Mouse (Mus musculus): ENCODE data around the gene Mgat1. TPM values are rescaled to one million over a fixed set of nuclear protein-coding genes. Genes with fewer than 3 reads are reported as not detected.

Gene Mgat1
- polyA plus RNA-seq, 1 experiment from 2014 or later = 65.9 TPM

DNA sequence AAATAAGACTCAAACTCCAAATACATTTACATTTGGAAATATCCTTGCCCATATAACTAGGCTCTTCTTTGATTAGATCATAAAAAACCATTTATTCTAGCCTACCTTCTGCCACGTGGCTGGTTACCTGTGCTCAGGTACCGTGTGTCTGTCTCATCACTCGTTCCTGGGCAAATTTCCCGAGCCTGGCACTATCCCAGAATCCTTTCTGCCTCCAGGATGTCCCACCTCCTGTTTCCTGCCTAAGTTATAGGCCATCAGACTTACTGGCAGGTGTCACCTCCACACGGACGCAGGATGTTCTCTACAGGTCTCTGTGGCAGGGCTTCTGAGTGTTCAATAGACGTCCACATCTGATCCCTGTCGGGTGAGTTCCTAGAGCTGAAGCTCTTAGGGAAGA, 21.1 kb downstream of the Mgat1 start:
- Histone ChIP-seq H3K27ac (ENCODE audit: low read length) (no peak overlapping the region), H3K9ac (ENCODE audit: low read length) (no peak overlapping the region), H3K4me1 (ENCODE audit: control insufficient read depth, insufficient read depth, low read length) (0 out of 2 replicates have a peak, but pooled peaks cover 4% of the 10 kb centered on the region), H3K4me2 (ENCODE audit: low read depth, low read length) (no peak overlapping the region), H3K27me3 (ENCODE audit: control insufficient read depth, insufficient read depth, low read length) (no peaks in the 10 kb centered on the region), H3K4me3 (replicated peaks; ENCODE audit: low read length) (no peak overlapping the region), H3K9me3 (replicated peaks; ENCODE audit: control insufficient read depth, low read length) (no peaks in the 10 kb centered on the region), H3K36me3 (ENCODE audit: control insufficient read depth, insufficient read depth, low read length) (0 out of 2 replicates have a peak, but pooled peaks cover 6% of the 10 kb centered on the region)
- no peak for ATAC-seq (ENCODE audit: insufficient read depth, low FRiP score)
- 84% methylated on average over 8 of the region's 8 CpGs for WGBS

- WGBS = 52% methylated on average over 6 of the region's 6 CpGs
- no peak overlapping the region for H3K4me3 ChIP-seq (replicated peaks; ENCODE audit: low read length)
- H3K36me3 ChIP-seq (ENCODE audit: control insufficient read depth, insufficient read depth, low read length) = 0 out of 2 replicates have a peak, but pooled peaks cover 1% of the 10 kb centered on the region
- no peaks in the 10 kb centered on the region for H3K9me3 ChIP-seq (replicated peaks; ENCODE audit: control insufficient read depth, low read length)
- no peak for ATAC-seq (ENCODE audit: insufficient read depth, low FRiP score)
- H3K4me2 ChIP-seq (ENCODE audit: low read depth, low read length) = no peak overlapping the region
- H3K4me1 ChIP-seq (ENCODE audit: control insufficient read depth, insufficient read depth, low read length) = 0 out of 2 replicates have a peak, but pooled peaks cover 4% of the 10 kb centered on the region
- H3K27ac ChIP-seq (ENCODE audit: low read length) = no peak overlapping the region
- H3K9ac ChIP-seq (ENCODE audit: low read length) = no peak overlapping the region
- H3K27me3 ChIP-seq (ENCODE audit: control insufficient read depth, insufficient read depth, low read length) = no peaks in the 10 kb centered on the region
Observed at GRCm38 (mm10) chr11:49266671-49267070, 22.7 kb downstream of the Mgat1 start.

DNA sequence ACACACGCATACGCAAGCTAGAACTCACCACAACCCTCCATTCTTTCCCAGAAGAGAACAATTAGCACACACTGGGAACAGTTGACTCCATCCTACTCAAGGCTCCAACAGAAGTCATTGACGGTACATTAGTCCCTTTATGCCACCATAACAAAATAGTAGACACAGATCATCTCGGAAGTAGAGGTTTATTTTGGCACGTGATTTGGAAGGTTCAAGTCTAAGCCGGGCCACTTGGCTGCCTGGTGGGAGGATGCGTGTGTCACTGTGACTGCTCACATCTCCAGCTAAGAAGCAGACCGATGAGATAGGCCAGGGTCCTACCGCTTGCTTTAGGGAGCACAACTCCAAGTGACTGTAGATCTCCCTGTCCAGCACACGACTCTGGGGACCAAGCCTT, 23.3 kb downstream of the Mgat1 start:
- 82% methylated on average over 10 of the region's 10 CpGs for WGBS
- no peak overlapping the region for H3K9ac ChIP-seq (ENCODE audit: low read length)
- no peaks in the 10 kb centered on the region for H3K36me3 ChIP-seq (ENCODE audit: control insufficient read depth, insufficient read depth, low read length)
- no peak overlapping the region for H3K4me3 ChIP-seq (replicated peaks; ENCODE audit: low read length)
- H3K4me1 ChIP-seq (ENCODE audit: control insufficient read depth, insufficient read depth, low read length) = 0 out of 2 replicates have a peak, but pooled peaks cover 4% of the 10 kb centered on the region
- H3K4me2 ChIP-seq (ENCODE audit: low read depth, low read length) = no peak overlapping the region
- H3K9me3 ChIP-seq (replicated peaks; ENCODE audit: control insufficient read depth, low read length) = no peaks in the 10 kb centered on the region
- 0 out of 2 replicates have a peak overlapping the region, but pooled peaks have one; percentile 56 for H3K27ac ChIP-seq (ENCODE audit: low read length)
- no peaks in the 10 kb centered on the region for H3K27me3 ChIP-seq (ENCODE audit: control insufficient read depth, insufficient read depth, low read length)
- ATAC-seq (ENCODE audit: insufficient read depth, low FRiP score) = no peak

- no peak overlapping the region for H3K4me2 ChIP-seq (ENCODE audit: low read depth, low read length)
- peak overlapping the region; percentile 56 for H3K27ac ChIP-seq (ENCODE audit: low read length)
- H3K9me3 ChIP-seq (replicated peaks; ENCODE audit: control insufficient read depth, low read length) = no peaks in the 10 kb centered on the region
- H3K9ac ChIP-seq (ENCODE audit: low read length) = no peak overlapping the region
- no peak for ATAC-seq (ENCODE audit: insufficient read depth, low FRiP score)
- 55% methylated on average over 15 of the region's 15 CpGs for WGBS
- H3K36me3 ChIP-seq (ENCODE audit: control insufficient read depth, insufficient read depth, low read length) = no peaks in the 10 kb centered on the region
- 0 out of 2 replicates have a peak, but pooled peaks cover 4% of the 10 kb centered on the region for H3K4me1 ChIP-seq (ENCODE audit: control insufficient read depth, insufficient read depth, low read length)
- H3K27me3 ChIP-seq (ENCODE audit: control insufficient read depth, insufficient read depth, low read length) = no peaks in the 10 kb centered on the region
- H3K4me3 ChIP-seq (replicated peaks; ENCODE audit: low read length) = no peak overlapping the region
Observed at GRCm38 (mm10) chr11:49267970-49268579, 24.1 kb downstream of the Mgat1 start.

DNA sequence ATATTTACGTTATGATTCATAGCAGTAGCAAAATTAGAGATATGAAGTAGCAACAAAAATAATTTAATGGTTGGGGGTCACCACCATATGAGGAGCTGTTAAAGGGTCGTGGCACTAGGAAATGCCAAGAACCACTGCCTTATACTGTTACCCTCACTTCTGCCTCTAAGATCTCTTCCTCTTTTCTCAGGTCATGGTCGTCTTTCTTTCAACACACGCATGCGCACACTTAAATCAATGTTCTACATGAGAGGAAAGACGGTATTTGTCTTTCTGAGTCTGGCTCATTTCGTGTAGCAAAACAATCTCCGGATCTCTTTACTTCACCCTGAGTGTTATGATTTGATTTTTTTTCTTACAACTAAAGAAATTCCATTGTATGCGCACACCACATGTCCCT, 25.8 kb downstream of the Mgat1 start:
- WGBS = 93% methylated on average over 9 of the region's 9 CpGs
- Histone ChIP-seq H3K4me3 (replicated peaks; ENCODE audit: low read length) (no peak overlapping the region), H3K27me3 (ENCODE audit: control insufficient read depth, insufficient read depth, low read length) (no peaks in the 10 kb centered on the region), H3K4me2 (ENCODE audit: low read depth, low read length) (no peak overlapping the region), H3K4me1 (ENCODE audit: control insufficient read depth, insufficient read depth, low read length) (0 out of 2 replicates have a peak, but pooled peaks cover 4% of the 10 kb centered on the region), H3K36me3 (ENCODE audit: control insufficient read depth, insufficient read depth, low read length) (no peaks in the 10 kb centered on the region), H3K27ac (ENCODE audit: low read length) (no peak overlapping the region), H3K9ac (ENCODE audit: low read length) (no peak overlapping the region), H3K9me3 (replicated peaks; ENCODE audit: control insufficient read depth, low read length) (no peaks in the 10 kb centered on the region)
- no peak for ATAC-seq (ENCODE audit: insufficient read depth, low FRiP score)

- Histone ChIP-seq H3K4me3 (replicated peaks; ENCODE audit: low read length) (no peak overlapping the region), H3K9me3 (replicated peaks; ENCODE audit: control insufficient read depth, low read length) (no peaks in the 10 kb centered on the region), H3K9ac (ENCODE audit: low read length) (no peak overlapping the region), H3K27me3 (ENCODE audit: control insufficient read depth, insufficient read depth, low read length) (no peaks in the 10 kb centered on the region), H3K4me2 (ENCODE audit: low read depth, low read length) (no peak overlapping the region), H3K4me1 (ENCODE audit: control insufficient read depth, insufficient read depth, low read length) (0 out of 2 replicates have a peak, but pooled peaks cover 4% of the 10 kb centered on the region), H3K36me3 (ENCODE audit: control insufficient read depth, insufficient read depth, low read length) (no peaks in the 10 kb centered on the region), H3K27ac (ENCODE audit: low read length) (no peak overlapping the region)
- 88% methylated on average over 4 of the region's 4 CpGs for WGBS
- no peak for ATAC-seq (ENCODE audit: insufficient read depth, low FRiP score)
Observed at GRCm38 (mm10) chr11:49270368-49270767, 26.4 kb downstream of the Mgat1 start.

DNA sequence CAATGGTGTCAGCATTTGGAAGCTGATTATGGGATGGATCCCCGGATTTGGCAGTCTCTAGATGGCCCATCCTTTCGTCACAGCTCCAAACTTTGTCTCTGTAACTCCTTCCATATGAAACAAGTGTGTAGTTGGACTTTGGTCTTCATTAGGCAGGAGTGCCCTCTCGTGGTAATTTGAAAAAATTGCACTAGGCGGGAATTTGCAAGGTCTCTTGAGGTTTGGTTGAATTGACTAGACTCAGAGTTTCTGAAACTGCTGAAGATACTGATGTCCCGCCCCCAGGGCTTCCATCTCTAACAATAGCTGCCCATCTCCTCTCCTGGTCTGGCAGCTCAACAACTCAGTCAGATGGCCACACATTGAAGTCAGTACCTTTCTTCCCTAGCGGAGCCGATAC, 27.3 kb downstream of the Mgat1 start:
- no peak overlapping the region for H3K4me2 ChIP-seq (ENCODE audit: low read depth, low read length)
- H3K4me3 ChIP-seq (replicated peaks; ENCODE audit: low read length) = no peak overlapping the region
- H3K9me3 ChIP-seq (replicated peaks; ENCODE audit: control insufficient read depth, low read length) = no peaks in the 10 kb centered on the region
- 26% methylated on average over 7 of the region's 7 CpGs for WGBS
- no peaks in the 10 kb centered on the region for H3K27me3 ChIP-seq (ENCODE audit: control insufficient read depth, insufficient read depth, low read length)
- H3K36me3 ChIP-seq (ENCODE audit: control insufficient read depth, insufficient read depth, low read length) = no peaks in the 10 kb centered on the region
- 0 out of 2 replicates have a peak, but pooled peaks cover 2% of the 10 kb centered on the region for H3K4me1 ChIP-seq (ENCODE audit: control insufficient read depth, insufficient read depth, low read length)
- H3K27ac ChIP-seq (ENCODE audit: low read length) = no peak overlapping the region
- no peak; the same call in 1 of the 2 replicates for ATAC-seq (ENCODE audit: insufficient read depth, low FRiP score)
- H3K9ac ChIP-seq (ENCODE audit: low read length) = no peak overlapping the region

DNA sequence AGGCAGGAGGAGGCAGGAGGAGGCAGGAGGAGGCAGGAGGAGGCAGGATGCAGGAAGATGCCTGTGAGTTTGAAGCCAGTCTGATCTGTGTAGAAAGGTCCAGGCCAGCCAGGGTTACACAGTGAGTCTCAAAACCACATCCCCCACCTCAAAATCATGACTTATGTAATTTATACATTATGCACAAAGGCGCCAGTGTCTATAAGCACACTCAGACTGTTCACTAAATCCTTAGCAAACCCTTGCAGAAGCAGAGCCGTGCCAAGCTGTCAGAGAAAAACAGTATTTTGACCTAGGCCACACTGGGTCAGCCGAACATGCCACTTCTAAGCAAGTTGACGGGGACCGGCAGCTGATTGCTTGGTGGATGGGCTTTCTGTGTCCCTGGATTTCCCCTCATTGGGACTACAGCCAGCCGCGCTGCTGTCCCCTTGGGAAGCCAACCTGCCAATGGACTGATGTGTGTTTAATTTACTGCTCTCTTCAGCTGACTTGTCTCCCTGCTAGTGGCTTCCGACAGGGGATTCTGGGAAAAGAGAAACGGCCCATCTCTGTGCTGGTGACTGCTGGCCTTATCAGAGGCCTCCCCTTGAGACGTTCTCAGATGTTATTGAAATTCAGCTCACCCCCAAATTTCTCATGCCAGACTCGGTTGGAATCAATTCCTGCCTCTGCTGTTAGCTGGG, 30.0 kb downstream of the Mgat1 start:
- no peaks in the 10 kb centered on the region for H3K27me3 ChIP-seq (ENCODE audit: control insufficient read depth, insufficient read depth, low read length)
- no peaks in the 10 kb centered on the region for H3K36me3 ChIP-seq (ENCODE audit: control insufficient read depth, insufficient read depth, low read length)
- no peak overlapping the region for H3K9ac ChIP-seq (ENCODE audit: low read length)
- no peaks in the 10 kb centered on the region for H3K4me1 ChIP-seq (ENCODE audit: control insufficient read depth, insufficient read depth, low read length)
- no peaks in the 10 kb centered on the region for H3K9me3 ChIP-seq (replicated peaks; ENCODE audit: control insufficient read depth, low read length)
- no peak overlapping the region for H3K4me2 ChIP-seq (ENCODE audit: low read depth, low read length)
- 61% methylated on average over 11 of the region's 11 CpGs for WGBS
- no peak for ATAC-seq (ENCODE audit: insufficient read depth, low FRiP score)
- no peak overlapping the region for H3K27ac ChIP-seq (ENCODE audit: low read length)
- H3K4me3 ChIP-seq (replicated peaks; ENCODE audit: low read length) = no peak overlapping the region

GRCm38 (mm10) chr11:49278222-49278621, 34.2 kb downstream of the Mgat1 start, which contains the start of gene Olfr1393:
Olfr1393 (plus strand) TSS chr11:49278304.
- Histone ChIP-seq H3K4me1 (ENCODE audit: control insufficient read depth, insufficient read depth, low read length) (no peaks in the 10 kb centered on the region), H3K4me2 (ENCODE audit: low read depth, low read length) (no peak within 1 kb of the TSS), H3K9ac (ENCODE audit: low read length) (no peak within 1 kb of the TSS), H3K36me3 (ENCODE audit: control insufficient read depth, insufficient read depth, low read length) (no peaks in the 10 kb centered on the region), H3K4me3 (replicated peaks; ENCODE audit: low read length) (no peak within 1 kb of the TSS), H3K27me3 (ENCODE audit: control insufficient read depth, insufficient read depth, low read length) (no peaks in the 10 kb centered on the region), H3K27ac (ENCODE audit: low read length) (no peak within 1 kb of the TSS), H3K9me3 (replicated peaks; ENCODE audit: control insufficient read depth, low read length) (no peaks in the 10 kb centered on the region)
- ATAC-seq (ENCODE audit: insufficient read depth, low FRiP score) = no peak
- WGBS = 74% methylated on average over 3 of the region's 3 CpGs
